Comparison of ENCODE assay signal across 15 mouse cellular contexts in the genomic region with DNA sequence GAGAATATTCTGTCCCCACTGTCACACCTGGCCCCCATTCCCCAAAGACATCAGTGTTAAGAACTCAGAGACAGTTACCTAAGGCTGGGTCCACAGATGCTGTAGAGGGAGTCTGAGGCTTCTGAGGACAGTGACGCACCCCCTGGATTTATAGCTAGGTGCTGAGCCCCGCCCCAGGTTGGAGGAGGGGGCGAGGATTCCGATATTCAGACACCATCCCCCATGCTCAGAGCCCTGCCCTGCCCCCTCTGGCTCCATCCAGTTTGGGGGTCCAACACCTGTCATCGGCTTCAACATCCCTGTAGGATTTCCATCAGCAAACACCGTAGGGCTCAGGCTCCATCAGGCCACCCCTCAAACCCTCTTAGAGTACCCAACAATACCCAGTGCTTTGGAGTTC. TPM values are rescaled to one million over a fixed set of nuclear protein-coding genes. Genes with fewer than 3 reads are reported as not detected.
DNase-seq lines count a peak whose midpoint lies in the region; ATAC-seq and TF ChIP-seq lines count a peak whose summit lies in the region.
"Had no signal": no experiment of that assay in that cellular context is flagged by ENCODE, and none has a peak within 500 bp of the region (broad histone marks: within the 10 kb centered on the region; RNA-seq: fewer than 3 reads in every experiment).

No protein-coding gene starts in this region.

- H3K4me3 ChIP-seq in midbrain, embryonic 10.5 days = no peak overlapping the region
- no peak overlapping the region for H3K4me3 ChIP-seq in midbrain, postnatal 0 days (ENCODE audit: low read depth, low read length)
- H3K4me3 ChIP-seq in embryonic facial prominence, embryonic 14.5 days (ENCODE audit: low read depth, low read length) = peak overlapping the region; percentile 15; the same call in 1 of the 2 replicates
- peak overlapping the region; percentile 21 to 34; a peak in 3 of 4 replicates for H3K4me3 ChIP-seq in heart, embryonic 14.5 days (ENCODE audit: control insufficient read depth in 1 of 2, insufficient read depth in 1 of 2, low read depth in 1 of 2, low read length in 2 of 2)
- H3K4me3 ChIP-seq in limb, embryonic 14.5 days (replicated peaks; ENCODE audit: low read length) = peak overlapping the region; percentile 11; the same call in 1 of the 2 replicates

- ATAC-seq in midbrain, postnatal 0 days (ENCODE audit: low FRiP score) = no peak
- peak; percentile 19; the same call in 1 of the 2 replicates for ATAC-seq in embryonic facial prominence, embryonic 14.5 days (ENCODE audit: low read depth)
- ATAC-seq in heart, embryonic 14.5 days (ENCODE audit: insufficient number of reproducible peaks, insufficient read depth, low FRiP score, low read depth) = peak; percentile 26
- ATAC-seq in limb, embryonic 14.5 days (ENCODE audit: low FRiP score, low read depth) = peak; percentile 53
- ATAC-seq in erythroid progenitor cell, adult 5-6 weeks (replicated peaks; ENCODE audit: low FRiP score, poor library complexity, severe bottlenecking) = no peak
- ATAC-seq: intestine, embryonic 16.5 days had no signal

- H3K9ac ChIP-seq in midbrain, postnatal 0 days (replicated peaks; ENCODE audit: low read length, poor library complexity, severe bottlenecking) = no peak overlapping the region
- 0 out of 2 replicates have a peak overlapping the region, but pooled peaks have one; percentile 37 for H3K9ac ChIP-seq in embryonic facial prominence, embryonic 14.5 days (ENCODE audit: low read depth, low read length)
- peak overlapping the region; percentile 72 for H3K9ac ChIP-seq in heart, embryonic 14.5 days (ENCODE audit: low read length)
- H3K9ac ChIP-seq in limb, embryonic 14.5 days (ENCODE audit: low read depth, low read length, severe bottlenecking) = no peak overlapping the region

- no peak for DNase-seq in midbrain, embryonic 10.5 days (ENCODE audit: low spot score)
- no peak for DNase-seq in midbrain, postnatal 0 days (ENCODE audit: low spot score)
- DNase-seq in embryonic facial prominence, embryonic 14.5 days (ENCODE audit: low spot score) = peak; percentile 43
- no peak for DNase-seq in limb, embryonic 14.5 days (ENCODE audit: low spot score)
- no peak for DNase-seq in embryo, embryonic 9.5 days (ENCODE audit: extremely low spot score)
- DNase-seq: adrenal gland, adult 2 months; cerebellum, postnatal 14 days; kidney, postnatal 25 days; lung, postnatal 10 days; thymus, postnatal 36 days had no signal

- H3K4me1 ChIP-seq in midbrain, embryonic 10.5 days = peaks cover 37% of the 10 kb centered on the region
- H3K4me1 ChIP-seq in midbrain, postnatal 0 days (ENCODE audit: insufficient read depth, low read length) = no peaks in the 10 kb centered on the region
- H3K4me1 ChIP-seq in embryonic facial prominence, embryonic 14.5 days (ENCODE audit: control insufficient read depth, insufficient read depth, low read length) = peaks cover 8% of the 10 kb centered on the region; the same call in 1 of the 2 replicates
- H3K4me1 ChIP-seq in heart, embryonic 14.5 days (ENCODE audit: control insufficient read depth in 2 of 2, insufficient read depth in 2 of 2, low read length in 2 of 2) = peaks cover 57 to 74% of the 10 kb centered on the region in 2 experiments
- 0 out of 2 replicates have a peak, but pooled peaks cover 6% of the 10 kb centered on the region for H3K4me1 ChIP-seq in limb, embryonic 14.5 days (ENCODE audit: control insufficient read depth, insufficient read depth, low read length)

- H3K9me3 ChIP-seq in midbrain, embryonic 10.5 days (replicated peaks) = no peaks in the 10 kb centered on the region
- no peaks in the 10 kb centered on the region for H3K9me3 ChIP-seq in midbrain, postnatal 0 days (ENCODE audit: low read length)
- H3K9me3 ChIP-seq in embryonic facial prominence, embryonic 14.5 days (ENCODE audit: control insufficient read depth, low read length) = no peaks in the 10 kb centered on the region
- H3K9me3 ChIP-seq in heart, embryonic 14.5 days (ENCODE audit: control insufficient read depth, low read length) = no peaks in the 10 kb centered on the region
- no peaks in the 10 kb centered on the region for H3K9me3 ChIP-seq in limb, embryonic 14.5 days (ENCODE audit: control insufficient read depth, low read length)

- 68% methylated on average over 6 of the region's 6 CpGs for WGBS in midbrain, embryonic 10.5 days
- 63% methylated on average over 6 of the region's 6 CpGs for WGBS in midbrain, postnatal 0 days
- 55% methylated on average over 4 of the region's 6 CpGs for WGBS in embryonic facial prominence, embryonic 14.5 days
- WGBS in heart, embryonic 14.5 days = 38% methylated on average over 6 of the region's 6 CpGs
- 39% methylated on average over 6 of the region's 6 CpGs for WGBS in limb, embryonic 14.5 days

- H3K27me3 ChIP-seq in midbrain, embryonic 10.5 days (ENCODE audit: low read depth, poor library complexity, severe bottlenecking) = peaks cover 16% of the 10 kb centered on the region
- no peaks in the 10 kb centered on the region for H3K27me3 ChIP-seq in midbrain, postnatal 0 days (ENCODE audit: insufficient read depth, low read length)
- no peaks in the 10 kb centered on the region for H3K27me3 ChIP-seq in embryonic facial prominence, embryonic 14.5 days (replicated peaks; ENCODE audit: control insufficient read depth, insufficient read depth, low read length)
- no peaks in the 10 kb centered on the region for H3K27me3 ChIP-seq in heart, embryonic 14.5 days (ENCODE audit: control insufficient read depth, insufficient read depth, low read length)
- no peaks in the 10 kb centered on the region for H3K27me3 ChIP-seq in limb, embryonic 14.5 days (ENCODE audit: control insufficient read depth, insufficient read depth, low read length)

- H3K4me2 ChIP-seq in midbrain, postnatal 0 days (ENCODE audit: low read depth, low read length, poor library complexity, severe bottlenecking) = no peak overlapping the region
- H3K4me2 ChIP-seq in embryonic facial prominence, embryonic 14.5 days (ENCODE audit: low read depth, low read length) = peak overlapping the region; percentile 15; the same call in 1 of the 2 replicates
- H3K4me2 ChIP-seq in heart, embryonic 14.5 days (ENCODE audit: low read length) = peak overlapping the region; percentile 55
- H3K4me2 ChIP-seq in limb, embryonic 14.5 days (replicated peaks; ENCODE audit: low read depth, low read length, severe bottlenecking) = no peak overlapping the region
- H3K4me2 ChIP-seq: liver, embryonic 11.5 days had no signal

- H3K36me3 ChIP-seq in midbrain, embryonic 10.5 days = no peaks in the 10 kb centered on the region
- no peaks in the 10 kb centered on the region for H3K36me3 ChIP-seq in midbrain, postnatal 0 days (ENCODE audit: insufficient read depth, low read length)
- no peaks in the 10 kb centered on the region for H3K36me3 ChIP-seq in embryonic facial prominence, embryonic 14.5 days (ENCODE audit: control insufficient read depth, insufficient read depth, low read length)
- peaks cover 32% of the 10 kb centered on the region for H3K36me3 ChIP-seq in heart, embryonic 14.5 days (ENCODE audit: control insufficient read depth, insufficient read depth, low read length)
- H3K36me3 ChIP-seq in limb, embryonic 14.5 days (ENCODE audit: control insufficient read depth, insufficient read depth, low read length) = no peaks in the 10 kb centered on the region

- no peak for TF ChIP-seq POLR2A in limb, embryonic 14.5 days (IDR thresholded peaks at IDR 0.05; ENCODE audit: borderline replicate concordance, extremely low read depth, insufficient read depth, insufficient read length)

- TF ChIP-seq CTCF in midbrain, postnatal 0 days (IDR thresholded peaks at IDR 0.05) = no peak

- peak overlapping the region; percentile 72 for H3K27ac ChIP-seq in midbrain, embryonic 10.5 days (replicated peaks)
- H3K27ac ChIP-seq in midbrain, postnatal 0 days (ENCODE audit: low read depth, low read length) = no peak overlapping the region
- H3K27ac ChIP-seq in embryonic facial prominence, embryonic 14.5 days (replicated peaks; ENCODE audit: low read depth, low read length) = peak overlapping the region; percentile 68; the same call in 1 of the 2 replicates
- peak overlapping the region; percentile 87 to 96 for H3K27ac ChIP-seq in heart, embryonic 14.5 days (replicated peaks in 1 of 2; ENCODE audit: control insufficient read depth in 1 of 2, insufficient read depth in 1 of 2, low read depth in 2 of 2, low read length in 2 of 2)
- no peak overlapping the region for H3K27ac ChIP-seq in limb, embryonic 14.5 days (replicated peaks; ENCODE audit: low read depth, low read length)

RNA-seq across cellular contexts. Expression of a gene that starts 0.3 kb away (rescaled TPM):
- 4.7 and 6.0 TPM in 2 replicates for polyA plus RNA-seq in midbrain, embryonic 10.5 days (2016; fragmentation: Nextera tagmentation; extraction: Ambion mirVana)
- 2.9 and 4.2 TPM in 2 replicates for total RNA-seq in midbrain, postnatal 0 days (2014; rRNA removed)
- 3.3 and 4.1 TPM in 2 replicates for polyA plus RNA-seq in midbrain, postnatal 0 days (2015; fragmentation: Nextera tagmentation; extraction: Ambion mirVana)
- polyA plus RNA-seq in embryonic facial prominence, embryonic 14.5 days (2014; fragmentation: Nextera tagmentation; extraction: Ambion mirVana) = 405 and 459 TPM in 2 replicates
- polyA plus RNA-seq in heart, embryonic 14.5 days (2014; fragmentation: Nextera tagmentation; extraction: Ambion mirVana) = 479 and 551 TPM in 2 replicates
- polyA plus RNA-seq in limb, embryonic 14.5 days (2012; rRNA removed) = 99.8 and 238 TPM in 2 replicates
- polyA plus RNA-seq in limb, embryonic 14.5 days (2014; fragmentation: Nextera tagmentation; extraction: Ambion mirVana) = 241 and 300 TPM in 2 replicates
- total RNA-seq in erythroid progenitor cell, adult 5-6 weeks (2015; ENCODE audit: low replicate concordance) = 1.4 TPM in 1 of 2 replicates, not detected in the other
- 3.9 TPM in 1 of 2 replicates, not detected in the other for total RNA-seq in erythroid progenitor cell, adult 5-6 weeks (2017; ENCODE audit: low replicate concordance)
- polyA plus RNA-seq: adrenal gland, adult 2 months had no signal

RNA-seq across cellular contexts. Expression of a gene that starts 8.2 kb away (rescaled TPM):
- polyA plus RNA-seq in midbrain, embryonic 10.5 days (2016; fragmentation: Nextera tagmentation; extraction: Ambion mirVana) = 2.0 and 2.3 TPM in 2 replicates
- 4.1 TPM in 1 of 2 replicates, not detected in the other for total RNA-seq in midbrain, postnatal 0 days (2014; rRNA removed)
- 1.4 and 1.7 TPM in 2 replicates for polyA plus RNA-seq in midbrain, postnatal 0 days (2015; fragmentation: Nextera tagmentation; extraction: Ambion mirVana)
- polyA plus RNA-seq in embryonic facial prominence, embryonic 14.5 days (2014; fragmentation: Nextera tagmentation; extraction: Ambion mirVana) = 2.6 and 3.4 TPM in 2 replicates
- polyA plus RNA-seq in heart, embryonic 14.5 days (2014; fragmentation: Nextera tagmentation; extraction: Ambion mirVana) = 2,958 and 3,056 TPM in 2 replicates
- 10.6 and 11.1 TPM in 2 replicates for polyA plus RNA-seq in limb, embryonic 14.5 days (2012; rRNA removed)
- polyA plus RNA-seq in limb, embryonic 14.5 days (2014; fragmentation: Nextera tagmentation; extraction: Ambion mirVana) = 2.8 and 2.9 TPM in 2 replicates
- total RNA-seq in erythroid progenitor cell, adult 5-6 weeks (2015; ENCODE audit: low replicate concordance) = not detected in 2 replicates
- not detected in 2 replicates for total RNA-seq in erythroid progenitor cell, adult 5-6 weeks (2017; ENCODE audit: low replicate concordance)

RNA-seq across cellular contexts. Expression of a gene that starts 14.4 kb away (rescaled TPM):
- polyA plus RNA-seq in midbrain, embryonic 10.5 days (2016; fragmentation: Nextera tagmentation; extraction: Ambion mirVana) = 33.5 and 40.4 TPM in 2 replicates
- total RNA-seq in midbrain, postnatal 0 days (2014; rRNA removed) = 75.5 and 114 TPM in 2 replicates
- polyA plus RNA-seq in midbrain, postnatal 0 days (2015; fragmentation: Nextera tagmentation; extraction: Ambion mirVana) = 34.6 and 35.0 TPM in 2 replicates
- 49.2 and 50.8 TPM in 2 replicates for polyA plus RNA-seq in embryonic facial prominence, embryonic 14.5 days (2014; fragmentation: Nextera tagmentation; extraction: Ambion mirVana)
- polyA plus RNA-seq in heart, embryonic 14.5 days (2014; fragmentation: Nextera tagmentation; extraction: Ambion mirVana) = 41.7 and 47.7 TPM in 2 replicates
- polyA plus RNA-seq in limb, embryonic 14.5 days (2012; rRNA removed) = 89.6 and 103 TPM in 2 replicates
- polyA plus RNA-seq in limb, embryonic 14.5 days (2014; fragmentation: Nextera tagmentation; extraction: Ambion mirVana) = 59.1 and 68.6 TPM in 2 replicates
- 73.9 and 133 TPM in 2 replicates for total RNA-seq in erythroid progenitor cell, adult 5-6 weeks (2015; ENCODE audit: low replicate concordance)
- 123 and 130 TPM in 2 replicates for total RNA-seq in erythroid progenitor cell, adult 5-6 weeks (2017; ENCODE audit: low replicate concordance)

RNA-seq across cellular contexts. Expression of a gene that starts 16.4 kb away (rescaled TPM):
- 1.8 and 2.2 TPM in 2 replicates for polyA plus RNA-seq in midbrain, embryonic 10.5 days (2016; fragmentation: Nextera tagmentation; extraction: Ambion mirVana)
- total RNA-seq in midbrain, postnatal 0 days (2014; rRNA removed) = 0.80 and 2.4 TPM in 2 replicates
- polyA plus RNA-seq in midbrain, postnatal 0 days (2015; fragmentation: Nextera tagmentation; extraction: Ambion mirVana) = 1.3 and 1.7 TPM in 2 replicates
- 1.2 and 1.4 TPM in 2 replicates for polyA plus RNA-seq in embryonic facial prominence, embryonic 14.5 days (2014; fragmentation: Nextera tagmentation; extraction: Ambion mirVana)
- polyA plus RNA-seq in heart, embryonic 14.5 days (2014; fragmentation: Nextera tagmentation; extraction: Ambion mirVana) = 0.15 and 0.51 TPM in 2 replicates
- 8.3 and 9.5 TPM in 2 replicates for polyA plus RNA-seq in limb, embryonic 14.5 days (2012; rRNA removed)
- 0.61 and 1.1 TPM in 2 replicates for polyA plus RNA-seq in limb, embryonic 14.5 days (2014; fragmentation: Nextera tagmentation; extraction: Ambion mirVana)
- total RNA-seq in erythroid progenitor cell, adult 5-6 weeks (2015; ENCODE audit: low replicate concordance) = not detected in 2 replicates
- total RNA-seq in erythroid progenitor cell, adult 5-6 weeks (2017; ENCODE audit: low replicate concordance) = 0.64 TPM in 1 of 2 replicates, not detected in the other

RNA-seq across cellular contexts. Expression of a gene that starts 31.5 kb away (rescaled TPM):
- 5.0 and 9.8 TPM in 2 replicates for polyA plus RNA-seq in midbrain, embryonic 10.5 days (2016; fragmentation: Nextera tagmentation; extraction: Ambion mirVana)
- 84.7 and 147 TPM in 2 replicates for total RNA-seq in midbrain, postnatal 0 days (2014; rRNA removed)
- polyA plus RNA-seq in midbrain, postnatal 0 days (2015; fragmentation: Nextera tagmentation; extraction: Ambion mirVana) = 184 and 194 TPM in 2 replicates
- polyA plus RNA-seq in embryonic facial prominence, embryonic 14.5 days (2014; fragmentation: Nextera tagmentation; extraction: Ambion mirVana) = 5.8 and 8.1 TPM in 2 replicates
- 0.55 and 0.78 TPM in 2 replicates for polyA plus RNA-seq in heart, embryonic 14.5 days (2014; fragmentation: Nextera tagmentation; extraction: Ambion mirVana)
- polyA plus RNA-seq in limb, embryonic 14.5 days (2012; rRNA removed) = 3.9 and 4.2 TPM in 2 replicates
- polyA plus RNA-seq in limb, embryonic 14.5 days (2014; fragmentation: Nextera tagmentation; extraction: Ambion mirVana) = 3.4 and 4.3 TPM in 2 replicates
- total RNA-seq in erythroid progenitor cell, adult 5-6 weeks (2015; ENCODE audit: low replicate concordance) = not detected in 2 replicates
- not detected in 2 replicates for total RNA-seq in erythroid progenitor cell, adult 5-6 weeks (2017; ENCODE audit: low replicate concordance)
- total RNA-seq: granulocyte monocyte progenitor cell, adult 5-6 weeks had no signal

Comparison
In these comparisons a context has a peak if more than half of its experiments do, and no peak if none do; other contexts are left out.
1. H3K27ac ChIP-seq: peak in midbrain, embryonic 10.5 days (single experiment), embryonic facial prominence, embryonic 14.5 days (single experiment) and heart, embryonic 14.5 days (2 of 2); none in midbrain, postnatal 0 days (single experiment) and limb, embryonic 14.5 days (single experiment).
2. H3K4me3 ChIP-seq: peak in embryonic facial prominence, embryonic 14.5 days (single experiment), heart, embryonic 14.5 days (2 of 2) and limb, embryonic 14.5 days (single experiment); none in midbrain, embryonic 10.5 days (single experiment) and midbrain, postnatal 0 days (single experiment).
3. ATAC-seq: peak in embryonic facial prominence, embryonic 14.5 days (single experiment), heart, embryonic 14.5 days (single experiment) and limb, embryonic 14.5 days (single experiment); none in midbrain, postnatal 0 days (single experiment) and erythroid progenitor cell, adult 5-6 weeks (single experiment).
4. H3K4me2 ChIP-seq: peak in embryonic facial prominence, embryonic 14.5 days (single experiment) and heart, embryonic 14.5 days (single experiment); none in midbrain, postnatal 0 days (single experiment) and limb, embryonic 14.5 days (single experiment).
5. H3K9ac ChIP-seq: peak in embryonic facial prominence, embryonic 14.5 days (single experiment) and heart, embryonic 14.5 days (single experiment); none in midbrain, postnatal 0 days (single experiment) and limb, embryonic 14.5 days (single experiment).
6. RNA of a gene that starts 0.3 kb away (polyA plus RNA-seq): 479 to 551 TPM in heart, embryonic 14.5 days, 405 to 459 TPM in embryonic facial prominence, embryonic 14.5 days and 99.8 to 300 TPM in limb, embryonic 14.5 days; 4.7 to 6.0 TPM in midbrain, embryonic 10.5 days and 3.3 to 4.1 TPM in midbrain, postnatal 0 days; every median in the first group is over 10 times any median in the second.
7. RNA of a gene that starts 8.2 kb away (polyA plus RNA-seq): 2,958 to 3,056 TPM in heart, embryonic 14.5 days; 2.8 to 11.1 TPM in limb, embryonic 14.5 days, 2.6 to 3.4 TPM in embryonic facial prominence, embryonic 14.5 days, 2.0 to 2.3 TPM in midbrain, embryonic 10.5 days and 1.4 to 1.7 TPM in midbrain, postnatal 0 days; every median in the first group is over 100 times any median in the second.